13 mouse cellular contexts compared by ENCODE assay signal in the genomic region with DNA sequence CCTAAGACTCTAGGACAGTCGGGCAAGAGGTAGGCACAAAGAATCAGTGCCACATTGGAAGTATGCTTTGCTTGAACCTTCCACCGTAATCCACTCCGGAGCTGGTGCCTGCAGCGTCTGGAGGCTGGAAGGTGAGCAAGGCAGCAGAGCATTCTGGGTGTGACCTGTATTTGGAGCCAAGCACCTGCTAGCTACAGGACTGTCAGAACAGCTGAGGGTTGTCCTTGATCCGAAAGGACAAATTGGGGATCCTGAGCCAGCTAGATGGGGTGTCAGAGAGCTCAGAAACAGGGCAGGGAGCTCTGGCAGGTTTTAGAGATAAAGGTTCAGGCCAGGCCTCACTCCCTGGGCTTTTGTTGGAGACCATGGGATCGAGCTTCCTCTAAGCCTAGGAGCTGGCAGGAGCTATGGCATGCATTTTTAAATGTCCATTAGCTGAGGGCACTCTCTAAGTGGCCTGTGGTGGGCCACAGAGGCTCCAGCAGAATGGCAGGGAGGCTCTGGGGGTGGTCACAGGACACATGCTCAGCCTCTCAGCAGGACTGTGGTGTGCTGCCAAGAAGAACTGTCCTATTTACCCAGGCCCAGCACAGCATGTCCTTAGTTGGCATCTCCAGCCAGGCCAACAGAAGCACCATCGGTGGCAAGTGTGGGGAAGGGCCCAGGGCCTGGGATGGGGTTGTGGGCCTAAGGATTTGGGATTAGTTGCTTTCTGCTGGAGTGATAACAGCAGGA. TPM values are rescaled to one million over a fixed set of nuclear protein-coding genes. Genes with fewer than 3 reads are reported as not detected.
DNase-seq lines count a peak whose midpoint lies in the region; ATAC-seq and TF ChIP-seq lines count a peak whose summit lies in the region.
"Had no signal": no experiment of that assay in that cellular context is flagged by ENCODE, and none has a peak within 500 bp of the region (broad histone marks: within the 10 kb centered on the region; RNA-seq: fewer than 3 reads in every experiment).

No protein-coding gene starts in this region.

- 59% methylated on average over 7 of the region's 7 CpGs for WGBS in heart, embryonic 11.5 days (ENCODE audit: insufficient replicate concordance)
- 66% methylated on average over 7 of the region's 7 CpGs for WGBS in kidney, postnatal 0 days

- peaks cover 3% of the 10 kb centered on the region; the same call in 1 of the 2 replicates for H3K27me3 ChIP-seq in heart, embryonic 11.5 days (ENCODE audit: control insufficient read depth, insufficient read depth, low read length)
- no peaks in the 10 kb centered on the region for H3K27me3 ChIP-seq in kidney, postnatal 0 days (ENCODE audit: insufficient read depth, low read length)
- H3K27me3 ChIP-seq: neural tube, embryonic 12.5 days had no signal

- ATAC-seq in heart, embryonic 11.5 days (replicated peaks; ENCODE audit: insufficient number of reproducible peaks, low FRiP score, low TSS enrichment) = no peak
- peak; percentile 8; the same call in 1 of the 2 replicates for ATAC-seq in kidney, postnatal 0 days (replicated peaks; ENCODE audit: low FRiP score, low read depth)

- TF ChIP-seq CTCF in kidney, postnatal 0 days (IDR thresholded peaks at IDR 0.05; ENCODE audit: low read depth) = no peak

- intact Hi-C loops in left cerebral cortex, postnatal 4 days (cut with DNase I) = loop anchor here (1.0 kb wide), 1 partner anchor 38 kb away; no protein-coding TSS in a partner anchor

- no peaks in the 10 kb centered on the region for H3K4me1 ChIP-seq in heart, embryonic 11.5 days (ENCODE audit: control insufficient read depth, insufficient read depth, low read length)
- H3K4me1 ChIP-seq in kidney, postnatal 0 days (replicated peaks; ENCODE audit: insufficient read depth, low read length) = no peaks in the 10 kb centered on the region; the same call in 1 of the 2 replicates
- H3K4me1 ChIP-seq: neural tube, embryonic 12.5 days had no signal

- H3K4me3 ChIP-seq in heart, embryonic 11.5 days (ENCODE audit: low read depth, low read length) = no peak overlapping the region
- H3K4me3 ChIP-seq in kidney, postnatal 0 days (replicated peaks; ENCODE audit: low read depth, low read length) = no peak overlapping the region
- H3K4me3 ChIP-seq: left cerebral cortex, adult 2 months; liver, embryonic 13.5 days; neural tube, embryonic 12.5 days had no signal

- H3K27ac ChIP-seq in heart, embryonic 11.5 days (ENCODE audit: low read depth, low read length) = no peak overlapping the region
- H3K27ac ChIP-seq in kidney, postnatal 0 days = no peak overlapping the region
- H3K27ac ChIP-seq: left cerebral cortex, adult 2 months; liver, embryonic 13.5 days; neural tube, embryonic 12.5 days had no signal

- DNase-seq in heart, adult 11 months = peak; percentile 95
- no peak for DNase-seq in kidney, postnatal 0 days (ENCODE audit: low spot score)
- no peak for DNase-seq in kidney, adult 8-10 months
- peak; percentile 32 for DNase-seq in cerebellum, adult 8-10 months
- DNase-seq in layer of hippocampus, adult 11-12 months (ENCODE audit: low spot score) = no peak
- no peak for DNase-seq in left cerebral cortex, postnatal 4 days
- DNase-seq: adrenal gland, postnatal 14 days; liver, embryonic 13.5 days; lung, postnatal 14 days; midbrain, embryonic 14.5 days had no signal

- H3K36me3 ChIP-seq in heart, embryonic 11.5 days (ENCODE audit: control insufficient read depth, insufficient read depth, low read length) = no peaks in the 10 kb centered on the region
- H3K36me3 ChIP-seq in kidney, postnatal 0 days (ENCODE audit: insufficient read depth, low read length) = no peaks in the 10 kb centered on the region
- H3K36me3 ChIP-seq: liver, embryonic 13.5 days; neural tube, embryonic 12.5 days had no signal

- no peaks in the 10 kb centered on the region for H3K9me3 ChIP-seq in heart, embryonic 11.5 days (replicated peaks; ENCODE audit: control insufficient read depth, low read length)
- no peaks in the 10 kb centered on the region for H3K9me3 ChIP-seq in kidney, postnatal 0 days (replicated peaks; ENCODE audit: low read length)
- H3K9me3 ChIP-seq: liver, embryonic 13.5 days; neural tube, embryonic 12.5 days had no signal

- H3K4me2 ChIP-seq in heart, embryonic 11.5 days = no peak overlapping the region
- no peak overlapping the region for H3K4me2 ChIP-seq in kidney, postnatal 0 days (ENCODE audit: low read length)
- H3K4me2 ChIP-seq: liver, embryonic 13.5 days; neural tube, embryonic 12.5 days had no signal

- H3K9ac ChIP-seq in heart, embryonic 11.5 days (ENCODE audit: low read depth, low read length) = no peak overlapping the region
- no peak overlapping the region for H3K9ac ChIP-seq in kidney, postnatal 0 days (ENCODE audit: low read depth, low read length)
- H3K9ac ChIP-seq: liver, embryonic 13.5 days; neural tube, embryonic 12.5 days had no signal

RNA-seq across cellular contexts. Expression of gene Trappc10, which starts 16.6 kb away (rescaled TPM):
- polyA plus RNA-seq in heart, embryonic 11.5 days (2014; fragmentation: Nextera tagmentation; extraction: Ambion mirVana) = 7.6 and 16.4 TPM in 2 replicates
- 17.9 and 21.9 TPM in 2 replicates for polyA plus RNA-seq in kidney, postnatal 0 days (2015; fragmentation: Nextera tagmentation; extraction: Ambion mirVana)
- 10 to 100 TPM; 85.8 to 86.5 TPM for total RNA-seq in left cerebral cortex, postnatal 4 days (2021)

Comparison
In these comparisons a context has a peak if more than half of its experiments do, and no peak if none do; other contexts are left out.
1. DNase-seq: peak in heart, adult 11 months (single experiment) and cerebellum, adult 8-10 months (single experiment); none in kidney, postnatal 0 days (single experiment), kidney, adult 8-10 months (0 of 2), layer of hippocampus, adult 11-12 months (single experiment) and left cerebral cortex, postnatal 4 days (single experiment).